Mouse (Mus musculus) small intestine, adult 2 months (tissue): Measurements from ENCODE around the gene Tmem186.
A peak's percentile ranks its signal among the peaks of the same experiment; 100 is the strongest.

Source experiments
- CTCF ChIP-seq: fragments of 200-500 bp; IDR thresholded peaks from 2 replicates; pipeline ENCODE4 v1.5.1; 2012; ENCODE audit warnings: low read depth, mild to moderate bottlenecking, control low read depth, inconsistent platforms, low read length, moderate library complexity, mixed read lengths; ENCODE audit not compliant: insufficient replicate concordance, insufficient read length; ENCODE audit errors: extremely low read depth
- POLR2A ChIP-seq: fragments of 200-500 bp; IDR thresholded peaks from 2 replicates; pipeline ENCODE4 v1.6.1; 2012; ENCODE audit warnings: low read depth, mild to moderate bottlenecking, control low read depth, inconsistent platforms, low read length, moderate library complexity

GRCm38 (mm10) chr16:8643855-8644254 is 6.3 kb upstream of the Tmem186 start:
- TF ChIP-seq CTCF (peak; percentile 84; the same call in 1 of the 2 replicates), POLR2A (no peak)
